Mouse (Mus musculus) lung, embryonic 15.5 days (tissue): ENCODE data around the gene Lrrc7. TPM values are rescaled to one million over a fixed set of nuclear protein-coding genes. Genes with fewer than 3 reads are reported as not detected.

Experiments used
- ATAC-seq: fragments of 200-750 bp; cut with Nextera tagmentation; 2 replicates; pipeline ENCODE4 v1.8.0; 2017; ENCODE audit warnings: moderate number of reproducible peaks, borderline replicate concordance; ENCODE audit not compliant: low FRiP score, low TSS enrichment; ENCODE audit errors: extremely low read depth
- H3K27ac ChIP-seq: fragments of 300-500 bp; sonication (generic); 2 replicates; pipeline ENCODE4 v1.5.1; 2015; ENCODE audit warnings: moderate library complexity, mild to moderate bottlenecking, inconsistent platforms
- H3K27me3 ChIP-seq: fragments of 300-500 bp; sonication (generic); 2 replicates; pipeline ENCODE4 v1.6.1; 2015; ENCODE audit warnings: inconsistent platforms
- H3K36me3 ChIP-seq: fragments of 300-500 bp; sonication (generic); 2 replicates; pipeline ENCODE4 v1.6.1; 2015; ENCODE audit warnings: inconsistent platforms
- H3K4me1 ChIP-seq: fragments of 300-500 bp; sonication (generic); 2 replicates; pipeline ENCODE4 v1.6.1; 2015; ENCODE audit warnings: inconsistent platforms
- H3K4me2 ChIP-seq: fragments of 300-500 bp; sonication (generic); 2 replicates; pipeline ENCODE4 v1.6.1; 2015; ENCODE audit warnings: inconsistent platforms, mild to moderate bottlenecking, moderate library complexity
- H3K4me3 ChIP-seq: fragments of 300-500 bp; sonication (generic); 2 replicates; pipeline ENCODE4 v1.5.1; 2015; ENCODE audit warnings: mild to moderate bottlenecking, inconsistent platforms
- H3K9ac ChIP-seq: fragments of 300-500 bp; sonication (generic); 2 replicates; pipeline ENCODE4 v1.6.1; 2015; ENCODE audit warnings: inconsistent platforms
- H3K9me3 ChIP-seq: fragments of 300-500 bp; sonication (generic); 2 replicates; pipeline ENCODE4 v1.6.1; 2016; ENCODE audit warnings: inconsistent platforms
- WGBS: fragments of 180-500 bp; shearing (Covaris S2); methylation state at CpG from one replicate; pipeline ENCODE4 v1.1.7; 2015; 5-methylcytosine and 5-hydroxymethylcytosine counted together
- polyA plus RNA-seq: library from polyadenylated mRNA; unstranded; fragments of >200 nt; fragmentation: Nextera tagmentation; extraction: Ambion mirVana; gene quantifications from 2 replicates; pipeline ENCODE4 v1.2.1, GENCODE M21; 2015

Lrrc7 gene
- polyA plus RNA-seq, 1 experiment from 2014 or later, result 0.17 TPM

DNA sequence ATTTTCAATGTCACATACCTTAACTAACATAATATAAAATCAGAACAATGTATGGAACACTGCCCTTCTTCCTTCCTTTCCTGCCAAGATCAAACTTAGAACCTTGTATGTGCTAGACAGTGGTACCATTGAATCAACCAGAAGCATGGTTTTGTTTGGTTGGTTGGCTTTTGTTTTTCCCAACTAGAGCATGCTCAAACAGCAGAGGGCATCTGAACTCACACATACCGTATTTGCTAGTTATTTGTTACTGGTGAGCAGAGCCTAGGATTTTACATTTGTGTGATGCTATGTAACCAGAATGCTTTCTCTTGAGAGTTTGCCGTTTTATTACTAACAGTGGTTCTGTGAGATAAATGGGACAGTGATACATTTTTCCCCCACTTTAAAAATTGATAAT lies 512.5 kb downstream of the Lrrc7 start:
- Histone ChIP-seq H3K9me3 (no peaks in the 10 kb centered on the region), H3K4me3 (no peak overlapping the region), H3K27ac (no peak overlapping the region), H3K9ac (no peak overlapping the region), H3K27me3 (no peaks in the 10 kb centered on the region), H3K4me1 (no peaks in the 10 kb centered on the region), H3K4me2 (no peak overlapping the region), H3K36me3 (peaks cover 5% of the 10 kb centered on the region; the same call in 1 of the 2 replicates)
- WGBS, result 83% methylated on average over 2 of the region's 2 CpGs
- no peak for ATAC-seq

- no peak overlapping the region for H3K9ac ChIP-seq
- no peaks in the 10 kb centered on the region for H3K36me3 ChIP-seq
- H3K4me1 ChIP-seq, result peaks cover 8% of the 10 kb centered on the region
- no peaks in the 10 kb centered on the region for H3K27me3 ChIP-seq
- H3K27ac ChIP-seq, result no peak overlapping the region
- no peak for ATAC-seq
- H3K4me3 ChIP-seq, result no peak overlapping the region
- no peaks in the 10 kb centered on the region for H3K9me3 ChIP-seq
- no peak overlapping the region for H3K4me2 ChIP-seq
- WGBS, result 72% methylated on average over 2 of the region's 2 CpGs
Measured at GRCm38 (mm10) chr3:158040755-158041154, 521.3 kb downstream of the Lrrc7 start.

- Histone ChIP-seq H3K27me3 (no peaks in the 10 kb centered on the region), H3K27ac (no peak overlapping the region), H3K4me3 (no peak overlapping the region), H3K9ac (no peak overlapping the region), H3K9me3 (no peaks in the 10 kb centered on the region), H3K4me1 (peaks cover 17% of the 10 kb centered on the region), H3K36me3 (no peaks in the 10 kb centered on the region), H3K4me2 (no peak overlapping the region)
- ATAC-seq, result no peak
- WGBS, result 88% methylated on average over 3 of the region's 3 CpGs
Measured at GRCm38 (mm10) chr3:158038106-158038505, 523.9 kb downstream of the Lrrc7 start.

GRCm38 (mm10) chr3:158036329-158036988 lies 525.6 kb downstream of the Lrrc7 start, which contains the start of the genes Srsf11 and Lrrc40:
Srsf11 (minus strand) TSS chr3:158036639.
Lrrc40 (plus strand) TSS chr3:158036662.
- H3K4me2 ChIP-seq, result peak within 1 kb of the TSS; percentile 69
- WGBS, result under 1% methylated on average over 55 of the region's 55 CpGs
- H3K27me3 ChIP-seq, result no peaks in the 10 kb centered on the region
- H3K4me3 ChIP-seq, result peak within 1 kb of the TSS; percentile 83
- H3K9ac ChIP-seq, result peak within 1 kb of the TSS; percentile 89
- peak within 1 kb of the TSS; percentile 86 for H3K27ac ChIP-seq
- no peaks in the 10 kb centered on the region for H3K9me3 ChIP-seq
- H3K4me1 ChIP-seq, result peaks cover 27% of the 10 kb centered on the region
- peak; percentile 97 for ATAC-seq
- no peaks in the 10 kb centered on the region for H3K36me3 ChIP-seq

- peak overlapping the region; percentile 83 for H3K4me3 ChIP-seq
- no peaks in the 10 kb centered on the region for H3K27me3 ChIP-seq
- H3K4me2 ChIP-seq, result peak overlapping the region; percentile 69
- H3K27ac ChIP-seq, result peak overlapping the region; percentile 86
- no peaks in the 10 kb centered on the region for H3K36me3 ChIP-seq
- ATAC-seq, result no peak
- peaks cover 27% of the 10 kb centered on the region for H3K4me1 ChIP-seq
- 2% methylated on average over 11 of the region's 11 CpGs for WGBS
- peak overlapping the region; percentile 89 for H3K9ac ChIP-seq
- H3K9me3 ChIP-seq, result no peaks in the 10 kb centered on the region
Measured at GRCm38 (mm10) chr3:158035866-158036265, 526.2 kb downstream of the Lrrc7 start.
